Mouse (Mus musculus): ENCODE data around the gene Megf11. TPM values are rescaled to one million over a fixed set of nuclear protein-coding genes. Genes with fewer than 3 reads are reported as not detected.

Megf11 gene
- polyA plus RNA-seq, 1 experiment from 2014 or later = 0.51 TPM

DNA sequence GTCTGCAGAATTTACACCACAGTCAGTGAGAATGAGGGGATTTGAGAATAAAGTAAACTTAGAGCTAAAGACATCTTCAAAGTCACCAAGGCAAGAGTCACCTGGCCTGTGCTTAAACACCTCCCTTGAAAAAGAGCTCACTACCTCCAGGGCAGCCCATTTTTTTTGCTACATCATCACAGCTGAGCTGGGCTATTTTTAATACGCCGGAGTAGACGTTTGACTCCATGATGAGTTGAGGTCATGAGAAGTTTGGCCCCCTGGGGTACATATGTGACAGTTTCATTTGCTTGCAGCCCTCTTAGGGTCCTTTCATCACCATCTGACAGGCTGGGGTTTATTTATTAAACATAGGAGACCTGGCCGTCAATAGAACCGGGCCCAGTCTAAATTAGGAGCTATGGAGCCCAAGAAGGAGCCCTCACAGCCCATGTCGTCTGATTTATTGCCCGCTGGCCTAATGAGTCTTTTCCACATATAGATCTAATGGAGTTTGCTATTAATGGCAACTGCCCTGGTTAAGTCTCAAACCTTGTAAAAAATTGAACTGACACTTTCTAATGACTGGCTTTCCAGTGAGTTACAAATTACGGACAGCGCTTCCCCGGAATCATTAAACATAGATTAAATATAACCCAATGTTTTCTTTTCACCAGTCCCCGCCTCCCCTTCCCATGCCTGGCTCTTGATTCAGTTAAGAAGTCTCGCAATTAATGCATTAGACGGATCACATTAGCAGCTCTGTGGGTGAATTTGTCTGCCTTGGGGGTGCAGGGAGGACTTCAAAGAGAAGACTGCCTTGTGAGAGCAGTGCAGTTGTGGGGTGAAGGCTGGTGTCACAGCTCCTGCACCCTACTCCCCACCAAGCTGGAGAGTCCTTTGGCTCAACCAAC, 301.9 kb downstream of the Megf11 start:
- WGBS (ENCODE audit: insufficient replicate concordance) = 73% methylated on average over 13 of the region's 13 CpGs
- Histone ChIP-seq H3K9ac (no peak overlapping the region), H3K4me1 (replicated peaks) (no peaks in the 10 kb centered on the region), H3K36me3 (replicated peaks) (no peaks in the 10 kb centered on the region), H3K27ac (replicated peaks) (no peak overlapping the region), H3K27me3 (no peaks in the 10 kb centered on the region), H3K4me2 (no peak overlapping the region), H3K9me3 (replicated peaks) (no peaks in the 10 kb centered on the region), H3K4me3 (replicated peaks) (no peak overlapping the region)
- no peak for ATAC-seq (ENCODE audit: insufficient read depth)

DNA sequence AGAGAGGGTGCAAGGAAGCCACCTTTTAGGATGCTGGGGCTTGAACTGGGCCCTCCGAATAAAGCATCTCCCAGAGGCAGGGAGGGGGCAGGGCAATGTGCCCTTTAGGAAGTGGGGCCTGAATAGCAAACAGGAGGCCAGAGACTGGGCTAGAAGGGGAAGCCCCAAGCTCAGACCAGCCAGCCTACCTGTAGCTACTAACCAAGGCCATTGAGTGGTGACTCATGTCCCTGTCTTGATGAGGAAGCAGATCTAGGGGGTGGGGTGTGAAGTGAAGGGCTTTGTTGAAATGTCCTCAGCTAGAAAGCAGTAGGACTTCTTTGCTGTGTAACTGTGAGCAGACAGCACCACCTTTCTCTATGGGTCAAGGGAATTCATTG, 302.6 kb downstream of the Megf11 start:
- WGBS (ENCODE audit: insufficient replicate concordance) = 50% methylated on average over 1 of the region's 1 CpGs
- Histone ChIP-seq H3K4me3 (replicated peaks) (no peak overlapping the region), H3K36me3 (replicated peaks) (no peaks in the 10 kb centered on the region), H3K9ac (no peak overlapping the region), H3K4me2 (no peak overlapping the region), H3K9me3 (replicated peaks) (no peaks in the 10 kb centered on the region), H3K27ac (replicated peaks) (no peak overlapping the region), H3K4me1 (replicated peaks) (no peaks in the 10 kb centered on the region), H3K27me3 (no peaks in the 10 kb centered on the region)
- no peak for ATAC-seq (ENCODE audit: insufficient read depth)

GRCm38 (mm10) chr9:64690771-64691170, 305.3 kb downstream of the Megf11 start:
- Histone ChIP-seq H3K27me3 (no peaks in the 10 kb centered on the region), H3K4me2 (no peak overlapping the region), H3K4me1 (replicated peaks) (no peaks in the 10 kb centered on the region), H3K4me3 (replicated peaks) (no peak overlapping the region), H3K9ac (no peak overlapping the region), H3K9me3 (replicated peaks) (no peaks in the 10 kb centered on the region), H3K27ac (replicated peaks) (no peak overlapping the region), H3K36me3 (replicated peaks) (no peaks in the 10 kb centered on the region)
- no peak for ATAC-seq (ENCODE audit: insufficient read depth)
- 70% methylated on average over 2 of the region's 2 CpGs for WGBS (ENCODE audit: insufficient replicate concordance)

GRCm38 (mm10) chr9:64691176-64691575, 305.8 kb downstream of the Megf11 start:
- Histone ChIP-seq H3K4me1 (replicated peaks) (no peaks in the 10 kb centered on the region), H3K9ac (no peak overlapping the region), H3K4me3 (replicated peaks) (no peak overlapping the region), H3K36me3 (replicated peaks) (no peaks in the 10 kb centered on the region), H3K4me2 (no peak overlapping the region), H3K9me3 (replicated peaks) (no peaks in the 10 kb centered on the region), H3K27ac (replicated peaks) (no peak overlapping the region), H3K27me3 (no peaks in the 10 kb centered on the region)
- ATAC-seq (ENCODE audit: insufficient read depth) = peak; percentile 34; the same call in 1 of the 2 replicates
- WGBS (ENCODE audit: insufficient replicate concordance) = 14% methylated on average over 7 of the region's 7 CpGs

GRCm38 (mm10) chr9:64693094-64693493, 307.7 kb downstream of the Megf11 start:
- ATAC-seq (ENCODE audit: insufficient read depth) = no peak
- no peak overlapping the region for H3K4me3 ChIP-seq (replicated peaks)
- 55% methylated on average over 2 of the region's 2 CpGs for WGBS (ENCODE audit: insufficient replicate concordance)
- H3K27me3 ChIP-seq = no peaks in the 10 kb centered on the region
- H3K9ac ChIP-seq = no peak overlapping the region
- 0 out of 2 replicates have a peak, but pooled peaks cover 4% of the 10 kb centered on the region for H3K36me3 ChIP-seq (replicated peaks)
- H3K4me1 ChIP-seq (replicated peaks) = no peaks in the 10 kb centered on the region
- no peaks in the 10 kb centered on the region for H3K9me3 ChIP-seq (replicated peaks)
- no peak overlapping the region for H3K27ac ChIP-seq (replicated peaks)
- no peak overlapping the region for H3K4me2 ChIP-seq

GRCm38 (mm10) chr9:64695266-64695665, 309.8 kb downstream of the Megf11 start:
- ATAC-seq (ENCODE audit: insufficient read depth) = no peak
- WGBS (ENCODE audit: insufficient replicate concordance) = 52% methylated on average over 1 of the region's 1 CpGs
- no peak overlapping the region for H3K27ac ChIP-seq (replicated peaks)
- no peak overlapping the region for H3K9ac ChIP-seq
- H3K4me2 ChIP-seq = no peak overlapping the region
- no peak overlapping the region for H3K4me3 ChIP-seq (replicated peaks)
- peaks cover 6% of the 10 kb centered on the region; the same call in 1 of the 2 replicates for H3K4me1 ChIP-seq (replicated peaks)
- H3K36me3 ChIP-seq (replicated peaks) = 0 out of 2 replicates have a peak, but pooled peaks cover 13% of the 10 kb centered on the region
- H3K27me3 ChIP-seq = no peaks in the 10 kb centered on the region
- no peaks in the 10 kb centered on the region for H3K9me3 ChIP-seq (replicated peaks)

DNA sequence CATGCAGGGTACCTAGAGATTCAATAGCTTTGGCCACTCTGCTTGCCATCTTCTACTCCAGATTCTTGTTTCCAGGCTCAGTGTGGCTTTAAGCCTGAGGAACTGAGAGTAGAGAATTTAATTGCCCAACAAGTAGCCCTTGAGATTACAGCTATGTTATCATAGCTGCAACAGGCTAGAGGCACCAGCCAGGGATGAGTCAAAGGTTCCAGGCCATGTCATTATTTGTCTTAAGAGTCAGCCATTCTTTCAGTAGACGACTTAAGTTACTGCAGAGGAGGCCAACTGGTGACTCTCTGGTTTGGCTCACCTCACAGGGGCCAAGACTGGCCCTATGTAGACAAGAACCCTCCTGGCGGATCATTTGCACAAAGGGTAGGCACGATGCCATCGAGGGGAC, 311.0 kb downstream of the Megf11 start:
- WGBS (ENCODE audit: insufficient replicate concordance) = 78% methylated on average over 4 of the region's 4 CpGs
- Histone ChIP-seq H3K27me3 (no peaks in the 10 kb centered on the region), H3K9ac (no peak overlapping the region), H3K9me3 (replicated peaks) (no peaks in the 10 kb centered on the region), H3K4me1 (replicated peaks) (peaks cover 6% of the 10 kb centered on the region; the same call in 1 of the 2 replicates), H3K4me2 (no peak overlapping the region), H3K36me3 (replicated peaks) (peaks cover 13% of the 10 kb centered on the region; the same call in 1 of the 2 replicates), H3K4me3 (replicated peaks) (no peak overlapping the region), H3K27ac (replicated peaks) (no peak overlapping the region)
- ATAC-seq (ENCODE audit: insufficient read depth) = no peak

DNA sequence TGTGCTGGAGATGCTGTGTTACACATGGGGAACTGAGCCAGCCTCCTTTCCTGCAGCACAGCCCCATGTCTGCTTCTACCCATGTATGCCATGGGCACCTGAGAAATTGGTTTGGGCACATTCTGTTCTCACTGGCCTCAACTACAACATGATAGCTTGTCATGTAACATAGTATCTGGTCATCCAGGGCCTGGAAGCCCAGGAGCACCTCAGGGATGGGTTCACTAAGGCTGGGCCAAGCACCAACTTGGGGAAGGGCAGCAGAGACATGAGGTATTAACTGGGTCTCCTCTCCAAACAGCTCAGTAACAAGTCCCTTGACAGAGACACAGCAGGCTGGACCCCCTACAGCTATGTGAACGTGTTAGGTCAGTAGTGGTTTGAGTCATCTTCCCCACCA, 311.6 kb downstream of the Megf11 start:
- Histone ChIP-seq H3K9me3 (replicated peaks) (no peaks in the 10 kb centered on the region), H3K27ac (replicated peaks) (no peak overlapping the region), H3K4me2 (no peak overlapping the region), H3K4me1 (replicated peaks) (peaks cover 6% of the 10 kb centered on the region; the same call in 1 of the 2 replicates), H3K9ac (no peak overlapping the region), H3K36me3 (replicated peaks) (peaks cover 13% of the 10 kb centered on the region), H3K4me3 (replicated peaks) (no peak overlapping the region), H3K27me3 (no peaks in the 10 kb centered on the region)
- no peak for ATAC-seq (ENCODE audit: insufficient read depth)
- WGBS (ENCODE audit: insufficient replicate concordance) = 74% methylated on average over 1 of the region's 1 CpGs

DNA sequence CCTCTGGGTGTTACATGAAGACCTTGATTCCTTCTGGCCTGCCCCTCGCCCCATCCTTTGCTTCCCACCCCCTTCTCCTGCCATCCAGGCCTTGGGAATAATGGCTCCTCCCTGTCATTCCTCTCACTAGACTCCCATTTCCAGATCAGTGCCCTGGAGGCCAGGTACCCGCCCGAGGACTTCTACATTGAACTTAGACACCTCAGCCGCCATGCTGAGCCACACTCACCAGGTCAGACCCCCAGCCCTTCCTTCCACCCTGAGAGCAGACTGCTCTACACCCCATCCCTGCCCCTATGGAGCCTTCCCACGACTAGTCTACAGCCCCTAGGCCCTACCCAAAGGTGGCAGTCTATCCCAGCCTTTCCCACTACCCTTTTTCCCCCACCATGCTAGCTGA, 312.3 kb downstream of the Megf11 start:
- H3K36me3 ChIP-seq (replicated peaks) = peaks cover 13% of the 10 kb centered on the region
- H3K27me3 ChIP-seq = no peaks in the 10 kb centered on the region
- no peak overlapping the region for H3K9ac ChIP-seq
- H3K4me2 ChIP-seq = no peak overlapping the region
- H3K4me1 ChIP-seq (replicated peaks) = peaks cover 11% of the 10 kb centered on the region
- ATAC-seq (ENCODE audit: insufficient read depth) = no peak
- WGBS (ENCODE audit: insufficient replicate concordance) = 76% methylated on average over 5 of the region's 5 CpGs
- no peak overlapping the region for H3K4me3 ChIP-seq (replicated peaks)
- H3K27ac ChIP-seq (replicated peaks) = no peak overlapping the region
- no peaks in the 10 kb centered on the region for H3K9me3 ChIP-seq (replicated peaks)

- Histone ChIP-seq H3K27ac (replicated peaks) (no peak overlapping the region), H3K4me1 (replicated peaks) (peaks cover 16% of the 10 kb centered on the region), H3K9ac (no peak overlapping the region), H3K4me2 (no peak overlapping the region), H3K9me3 (replicated peaks) (no peaks in the 10 kb centered on the region), H3K4me3 (replicated peaks) (no peak overlapping the region), H3K27me3 (no peaks in the 10 kb centered on the region), H3K36me3 (replicated peaks) (peaks cover 13% of the 10 kb centered on the region)
- 88% methylated on average over 1 of the region's 1 CpGs for WGBS (ENCODE audit: insufficient replicate concordance)
- no peak for ATAC-seq (ENCODE audit: insufficient read depth)
These were observed 313.2 kb downstream of the Megf11 start for GRCm38 (mm10) chr9:64698586-64698985.

GRCm38 (mm10) chr9:64700451-64701311, 315.3 kb downstream of the Megf11 start:
- H3K36me3 ChIP-seq (replicated peaks) = peaks cover 15% of the 10 kb centered on the region
- no peak overlapping the region for H3K27ac ChIP-seq (replicated peaks)
- WGBS (ENCODE audit: insufficient replicate concordance) = 65% methylated on average over 4 of the region's 4 CpGs
- no peaks in the 10 kb centered on the region for H3K9me3 ChIP-seq (replicated peaks)
- peaks cover 24% of the 10 kb centered on the region for H3K4me1 ChIP-seq (replicated peaks)
- no peak for ATAC-seq (ENCODE audit: insufficient read depth)
- no peaks in the 10 kb centered on the region for H3K27me3 ChIP-seq
- no peak overlapping the region for H3K9ac ChIP-seq
- H3K4me2 ChIP-seq = no peak overlapping the region
- no peak overlapping the region for H3K4me3 ChIP-seq (replicated peaks)
